Mouse (Mus musculus) mesoderm, embryonic 11.5 days (tissue): ENCODE measurements around the gene Poldip2.

Experiments
- DNase-seq: peaks from one replicate; pipeline ENCODE4 v3.0.0-alpha.2; 2012; ENCODE audit warnings: low read depth, low spot score

The Poldip2 gene

GRCm38 (mm10) chr11:78512025-78512957 lies at the start of gene Poldip2, which contains the start of gene Tmem199:
Poldip2 (plus strand) TSS chr11:78512193.
Tmem199 (minus strand) TSS chr11:78512172.
- DNase-seq = peak; percentile 94

- no peak for DNase-seq
These were observed 49.3 kb upstream of the Poldip2 start for GRCm38 (mm10) chr11:78462669-78463068.

- DNase-seq = no peak
These were observed 48.5 kb upstream of the Poldip2 start for GRCm38 (mm10) chr11:78463286-78464036.

- peak; percentile 48 for DNase-seq
These were observed 46.9 kb upstream of the Poldip2 start for GRCm38 (mm10) chr11:78465116-78465515.

GRCm38 (mm10) chr11:78465568-78466180 lies 46.3 kb upstream of the Poldip2 start, which contains the start of gene Slc46a1:
Slc46a1 (plus strand) TSS chr11:78465697.
- peak; percentile 87 for DNase-seq

GRCm38 (mm10) chr11:78466242-78466912 lies 45.6 kb upstream of the Poldip2 start:
- DNase-seq = no peak

GRCm38 (mm10) chr11:78467515-78467914 lies 44.5 kb upstream of the Poldip2 start:
- no peak for DNase-seq

- no peak for DNase-seq
These were observed 44.1 kb upstream of the Poldip2 start for GRCm38 (mm10) chr11:78467932-78468331.

GRCm38 (mm10) chr11:78471326-78472103 lies 40.5 kb upstream of the Poldip2 start:
- DNase-seq = no peak

GRCm38 (mm10) chr11:78475289-78475688 lies 36.7 kb upstream of the Poldip2 start:
- no peak for DNase-seq

GRCm38 (mm10) chr11:78483639-78484038 lies 28.4 kb upstream of the Poldip2 start:
- no peak for DNase-seq

GRCm38 (mm10) chr11:78488168-78488567 lies 23.8 kb upstream of the Poldip2 start:
- peak; percentile 79 for DNase-seq

GRCm38 (mm10) chr11:78490781-78491241 lies 21.2 kb upstream of the Poldip2 start:
- DNase-seq = peak; percentile 64

- DNase-seq = peak; percentile 81
These were observed 16.1 kb upstream of the Poldip2 start for GRCm38 (mm10) chr11:78495904-78496303.

- DNase-seq = no peak
These were observed 14.9 kb upstream of the Poldip2 start for GRCm38 (mm10) chr11:78497071-78497541.

GRCm38 (mm10) chr11:78497544-78498522 lies 14.2 kb upstream of the Poldip2 start, which contains the start of gene Sarm1:
Sarm1 (minus strand) TSS chr11:78497754.
- DNase-seq = peak; percentile 96

- no peak for DNase-seq
These were observed 13.0 kb upstream of the Poldip2 start, which contains the start of gene Vtn for GRCm38 (mm10) chr11:78499004-78499403. Vtn (plus strand) TSS chr11:78499091.

GRCm38 (mm10) chr11:78499543-78499942 lies 12.4 kb upstream of the Poldip2 start:
- no peak for DNase-seq
